Mouse (Mus musculus) frontal cortex, adult 2 months (tissue): Measurements from ENCODE around the gene Cyp2d22. TPM values are rescaled to one million over a fixed set of nuclear protein-coding genes. Genes with fewer than 3 reads are reported as not detected.
"Not testable (repeated sequence)": the region's sequence is repeated elsewhere in the genome, so short reads cannot be mapped to it uniquely, and the experiment has no call there.

Experiments used
- DNase-seq, 2 experiments: peaks; one replicate each; pipeline ENCODE4 v3.0.0; 2022; ENCODE audit warnings: low spot score in 1 of 2; ENCODE audit errors: extremely low spot score in 1 of 2
- polyA plus RNA-seq: library from polyadenylated mRNA; depleted of rRNA; stranded (reverse); fragments of >200 nt; gene quantifications from 2 replicates; pipeline ENCODE4 v1.2.3, GENCODE M21; 2012; rRNA removed

The Cyp2d22 gene
- polyA plus RNA-seq, result 46.2 and 52.6 TPM in 2 replicates

GRCm38 (mm10) chr15:82379871-82380713 lies at the start of gene Cyp2d22:
Gene Cyp2d22, minus strand, starts transcription at chr15:82380260.
- peak in 1 of 2 experiments; percentile 30 for DNase-seq

GRCm38 (mm10) chr15:82423471-82423870 lies 43.4 kb upstream of the Cyp2d22 start:
- no peak for DNase-seq

GRCm38 (mm10) chr15:82422935-82423334 lies 42.9 kb upstream of the Cyp2d22 start:
- DNase-seq, result no peak

GRCm38 (mm10) chr15:82418616-82419015 lies 38.6 kb upstream of the Cyp2d22 start:
- DNase-seq, result no peak

GRCm38 (mm10) chr15:82416797-82417789 lies 37.0 kb upstream of the Cyp2d22 start:
- peak; percentile 57 to 89 for DNase-seq

- DNase-seq, result no peak
These were observed 27.5 kb upstream of the Cyp2d22 start for GRCm38 (mm10) chr15:82407536-82407935.

- no peak for DNase-seq
These were observed 26.9 kb upstream of the Cyp2d22 start, which contains the start of gene Cyp2d10 for GRCm38 (mm10) chr15:82406981-82407380. Gene Cyp2d10, minus strand, starts transcription at chr15:82407195.

GRCm38 (mm10) chr15:82404163-82404562 lies 24.1 kb upstream of the Cyp2d22 start:
- no peak for DNase-seq

- DNase-seq, result no peak
These were observed 23.5 kb upstream of the Cyp2d22 start for GRCm38 (mm10) chr15:82403606-82404005.

GRCm38 (mm10) chr15:82402741-82403140 lies 22.7 kb upstream of the Cyp2d22 start:
- DNase-seq, result no peak

GRCm38 (mm10) chr15:82402106-82402505 lies 22.0 kb upstream of the Cyp2d22 start:
- DNase-seq, result no peak

GRCm38 (mm10) chr15:82401516-82401915 lies 21.5 kb upstream of the Cyp2d22 start:
- DNase-seq, result no peak

GRCm38 (mm10) chr15:82395955-82396354 lies 15.9 kb upstream of the Cyp2d22 start:
- DNase-seq, result not testable (repeated sequence)

- DNase-seq, result not testable (repeated sequence)
These were observed 13.9 kb upstream of the Cyp2d22 start, which contains the start of gene Cyp2d11 for GRCm38 (mm10) chr15:82393922-82394321. Gene Cyp2d11, minus strand, starts transcription at chr15:82394022.

- DNase-seq, result not testable (repeated sequence)
These were observed 9.9 kb upstream of the Cyp2d22 start for GRCm38 (mm10) chr15:82389916-82390315.

GRCm38 (mm10) chr15:82385729-82386128 lies 5.7 kb upstream of the Cyp2d22 start:
- no peak for DNase-seq

- DNase-seq, result no peak
These were observed 2.4 kb upstream of the Cyp2d22 start for GRCm38 (mm10) chr15:82382441-82382840.

GRCm38 (mm10) chr15:82380714-82381062 lies 628 bp upstream of the Cyp2d22 start:
- DNase-seq, result no peak

- DNase-seq, result no peak
These were observed 569 bp downstream of the Cyp2d22 start for GRCm38 (mm10) chr15:82379511-82379870.

- DNase-seq, result no peak
These were observed 1.5 kb downstream of the Cyp2d22 start for GRCm38 (mm10) chr15:82378261-82379180.
